In genomic region chr2:180118661-180119438, GRCm38 (mm10) we compare ENCODE assay signal across 8 mouse cellular contexts. TPM values are rescaled to one million over a fixed set of nuclear protein-coding genes. Genes with fewer than 3 reads are reported as not detected.
A peak's percentile ranks its signal among the peaks of the same experiment; 100 is the strongest.
DNase-seq lines count a peak whose midpoint lies in the region; ATAC-seq and TF ChIP-seq lines count a peak whose summit lies in the region.

Gene Osbpl2 (plus strand): TSS chr2:180119306.

- no peak for TF ChIP-seq CTCF in Patski (IDR thresholded peaks at IDR 0.05)

- no peaks in the 10 kb centered on the region for H3K27me3 ChIP-seq in Patski
- H3K27me3 ChIP-seq in hindbrain, embryonic 13.5 days = no peaks in the 10 kb centered on the region

- ATAC-seq in Patski = peak; percentile 93
- ATAC-seq in hindbrain, embryonic 13.5 days (ENCODE audit: low FRiP score) = peak; percentile 97

- peaks cover 59% of the 10 kb centered on the region for H3K4me1 ChIP-seq in hindbrain, embryonic 13.5 days (replicated peaks)

- DNase-seq in Patski (ENCODE audit: low read depth, low spot score) = peak; percentile 92
- DNase-seq in cerebellum, postnatal 14 days = peak; percentile 100
- peak; percentile 100 for DNase-seq in frontal cortex, postnatal 14 days (ENCODE audit: low spot score in 2 of 2)
- DNase-seq in layer of hippocampus, postnatal 25 days (ENCODE audit: extremely low spot score in 1 of 2, low spot score in 1 of 2) = peak; percentile 98 to 99
- peak; percentile 100 for DNase-seq in lung, postnatal 25 days (ENCODE audit: low spot score)
- DNase-seq in retina, embryonic 14.5 days (ENCODE audit: low spot score) = peak; percentile 98
- peak; percentile 96 for DNase-seq in thymus, postnatal 4 days

- H3K4me2 ChIP-seq in hindbrain, embryonic 13.5 days = peak within 1 kb of the TSS; percentile 97

- in situ Hi-C loops in Patski (cut with MboI; ENCODE audit: low pct_unique_long_range_greater_than_20kb) = no loop called here

- CTCF ChIA-PET in Patski (lab: Charles Lee) = interaction anchor here (1.2 to 1.6 kb wide), 3 partner anchors 11 to 132 kb away, joined by 3 to 6 read pairs (median 3); no protein-coding TSS in a partner anchor

- H3K4me3 ChIP-seq in hindbrain, embryonic 13.5 days = peak within 1 kb of the TSS; percentile 87

- peaks cover 8% of the 10 kb centered on the region for H3K36me3 ChIP-seq in hindbrain, embryonic 13.5 days

- H3K9me3 ChIP-seq in hindbrain, embryonic 13.5 days = no peaks in the 10 kb centered on the region

- peak within 1 kb of the TSS; percentile 94 for H3K9ac ChIP-seq in hindbrain, embryonic 13.5 days

- H3K27ac ChIP-seq in hindbrain, embryonic 13.5 days = peak within 1 kb of the TSS; percentile 91

- POLR2A ChIA-PET in Patski (lab: Charles Lee) = interaction anchor here (0.6 to 1.9 kb wide), 3 partner anchors 48 to 708 kb away, joined by 3 to 6 read pairs (median 3); partner anchors contain the start of gene Mtg2

- under 1% methylated on average over 54 of the region's 55 CpGs for WGBS in hindbrain, embryonic 13.5 days

RNA-seq across cellular contexts. Expression of gene Osbpl2, which starts in this region (rescaled TPM):
- polyA plus RNA-seq in Patski (2021) = 41.0 TPM
- 58.2 and 60.8 TPM in 2 replicates for polyA plus RNA-seq in hindbrain, embryonic 13.5 days (2015; fragmentation: Nextera tagmentation; extraction: Ambion mirVana)
- total RNA-seq in layer of hippocampus, postnatal 25 days (2021) = 10 to 100 TPM; 46.6 to 47.0 TPM

Comparison
In these comparisons a context has a peak if more than half of its experiments do, and no peak if none do; other contexts are left out.
1. Peak in every context shown above with its lines: DNase-seq, ATAC-seq, H3K4me3 ChIP-seq and H3K27ac ChIP-seq.